Mouse (Mus musculus) bone marrow, adult 2 months (tissue): ENCODE results near the gene Ovol3. TPM values are rescaled to one million over a fixed set of nuclear protein-coding genes. Genes with fewer than 3 reads are reported as not detected.

Source experiments
- H3K27ac ChIP-seq: fragments of 200-500 bp; 2 replicates; pipeline ENCODE4 v1.5.1; 2012; ENCODE audit warnings: low read depth, mild to moderate bottlenecking, control low read depth, inconsistent platforms, low read length; ENCODE audit not compliant: control insufficient read depth, poor library complexity, insufficient read depth
- H3K4me1 ChIP-seq: fragments of 200-500 bp; 2 replicates; pipeline ENCODE4 v1.6.1; 2011; ENCODE audit warnings: low read length; ENCODE audit not compliant: control insufficient read depth, insufficient read depth
- H3K4me3 ChIP-seq: fragments of 200-500 bp; replicated peaks from 2 replicates; pipeline ENCODE3; 2011; ENCODE audit warnings: mild to moderate bottlenecking, low read depth, low read length, control low read depth; ENCODE audit not compliant: control insufficient read depth
- CTCF ChIP-seq: fragments of 200-500 bp; IDR thresholded peaks from 2 replicates; pipeline ENCODE4 v1.5.1; 2011; ENCODE audit warnings: low read length, control low read depth; ENCODE audit not compliant: control insufficient read depth, insufficient read depth
- POLR2A ChIP-seq: fragments of 200-500 bp; IDR thresholded peaks from 2 replicates; pipeline ENCODE4 v1.6.1; 2011; ENCODE audit warnings: low read depth, mild to moderate bottlenecking, control low read depth, low read length, borderline replicate concordance; ENCODE audit not compliant: control insufficient read depth
- WGBS: fragments of 180-500 bp; shearing (Covaris S2); methylation state at CpG from one replicate; pipeline ENCODE4 v1.1.7; 2018; 5-methylcytosine and 5-hydroxymethylcytosine counted together
- polyA plus RNA-seq: library from polyadenylated mRNA; stranded (reverse); fragments of >200 nt; gene quantifications from 2 replicates; pipeline ENCODE4 v1.2.4, GENCODE M21; 2011; ENCODE audit warnings: low replicate concordance; ENCODE audit not compliant: missing spikeins, insufficient read depth, insufficient read length

The Ovol3 gene
- polyA plus RNA-seq, 1 experiment = not detected

GRCm38 (mm10) chr7:30184641-30185348 is 50.7 kb downstream of the Ovol3 start:
- Histone ChIP-seq H3K4me3 (no peak overlapping the region), H3K4me1 (no peaks in the 10 kb centered on the region), H3K27ac (no peak overlapping the region)
- TF ChIP-seq CTCF (no peak), POLR2A (no peak)
- 81% methylated on average over 13 of the region's 13 CpGs for WGBS

GRCm38 (mm10) chr7:30183879-30184289 is 51.6 kb downstream of the Ovol3 start, which contains the start of gene Cox7a1:
Gene Cox7a1, plus strand, starts transcription at chr7:30184144.
- Histone ChIP-seq H3K4me3 (peak within 1 kb of the TSS; percentile 26), H3K4me1 (no peaks in the 10 kb centered on the region), H3K27ac (no peak within 1 kb of the TSS)
- under 1% methylated on average over 11 of the region's 11 CpGs for WGBS
- 0 out of 2 replicates have a peak, but pooled peaks have one; percentile 29 for TF ChIP-seq POLR2A
- TF ChIP-seq CTCF = no peak

Other genes starting within 250 kb of the Ovol3 start
- 0.52 and 0.66 TPM in 2 replicates for gene Zfp14, start 184.3 kb downstream of the Ovol3 start, polyA plus RNA-seq
- 0.97 and 5.7 TPM in 2 replicates for gene Zfp82, start 162.8 kb downstream of the Ovol3 start, polyA plus RNA-seq
- gene Gm26920, start 145.3 kb downstream of the Ovol3 start, polyA plus RNA-seq = not detected in 2 replicates
- gene Zfp566, start 145.2 kb downstream of the Ovol3 start, polyA plus RNA-seq = 2.0 and 5.9 TPM in 2 replicates
- gene Zfp260, start 140.9 kb downstream of the Ovol3 start, polyA plus RNA-seq = 9.3 and 27.6 TPM in 2 replicates
- gene Zfp382, start 113.8 kb downstream of the Ovol3 start, polyA plus RNA-seq = 0.57 and 0.95 TPM in 2 replicates
- 11.2 and 13.7 TPM in 2 replicates for gene Zfp146, start 66.0 kb downstream of the Ovol3 start, polyA plus RNA-seq
- 6.8 TPM in 1 of 2 replicates, not detected in the other for gene Cox7a1, start 51.6 kb downstream of the Ovol3 start, polyA plus RNA-seq
- 120 and 171 TPM in 2 replicates for gene Capns1, start 36.9 kb downstream of the Ovol3 start, polyA plus RNA-seq
- gene Polr2i, start 3.8 kb downstream of the Ovol3 start, polyA plus RNA-seq = 41.5 and 50.8 TPM in 2 replicates
- 24.0 and 67.8 TPM in 2 replicates for gene Tbcb, start 3.5 kb downstream of the Ovol3 start, polyA plus RNA-seq
- not detected in 2 replicates for gene Thap8, start 44.4 kb upstream of the Ovol3 start, polyA plus RNA-seq
- gene Wdr62, start 44.7 kb upstream of the Ovol3 start, polyA plus RNA-seq = 33.7 and 45.3 TPM in 2 replicates
- 3.2 and 3.5 TPM in 2 replicates for gene Clip3, start 56.0 kb upstream of the Ovol3 start, polyA plus RNA-seq
- 11.7 and 23.3 TPM in 2 replicates for gene Alkbh6, start 73.0 kb upstream of the Ovol3 start, polyA plus RNA-seq
- gene Syne4, start 79.1 kb upstream of the Ovol3 start, polyA plus RNA-seq = 1.3 and 8.9 TPM in 2 replicates
- gene E130208F15Rik, start 86.0 kb upstream of the Ovol3 start, polyA plus RNA-seq = 0.56 TPM in 1 of 2 replicates, not detected in the other
- gene Sdhaf1, start 88.2 kb upstream of the Ovol3 start, polyA plus RNA-seq = 6.3 and 10.1 TPM in 2 replicates
- 0.45 and 0.70 TPM in 2 replicates for gene Lrfn3, start 127.0 kb upstream of the Ovol3 start, polyA plus RNA-seq
- 164 and 433 TPM in 2 replicates for gene Tyrobp, start 178.0 kb upstream of the Ovol3 start, polyA plus RNA-seq
- 47.8 and 107 TPM in 2 replicates for gene Hcst, start 184.1 kb upstream of the Ovol3 start, polyA plus RNA-seq
- gene Nfkbid, start 186.0 kb upstream of the Ovol3 start, polyA plus RNA-seq = 12.3 and 34.2 TPM in 2 replicates
- gene Aplp1, start 209.8 kb upstream of the Ovol3 start, polyA plus RNA-seq = 6.2 TPM in 1 of 2 replicates, not detected in the other
- 0.25 and 4.8 TPM in 2 replicates for gene Kirrel2, start 222.0 kb upstream of the Ovol3 start, polyA plus RNA-seq
- gene Nphs1, start 222.6 kb upstream of the Ovol3 start, polyA plus RNA-seq = 1.5 TPM in 1 of 2 replicates, not detected in the other